Mouse (Mus musculus): Measurements from ENCODE around the gene Blvra.
"Not testable (repeated sequence)": the region's sequence is repeated elsewhere in the genome, so short reads cannot be mapped to it uniquely, and the experiment has no call there.

GRCm38 (mm10) chr2:127079066-127079465, 8.6 kb downstream of the Blvra start:
- TF ChIP-seq CTCF (IDR thresholded peaks at IDR 0.05); EP300 (IDR thresholded peaks at IDR 0.05; ENCODE audit: insufficient read depth, low read depth, low read length); POLR2A (IDR thresholded peaks at IDR 0.05; ENCODE audit: insufficient read depth, low read depth, low read length): not testable (repeated sequence)
